Mouse (Mus musculus) stomach, embryonic 14.5 days (tissue): ENCODE data around the gene Resf1. TPM values are rescaled to one million over a fixed set of nuclear protein-coding genes. Genes with fewer than 3 reads are reported as not detected.
"Not testable (repeated sequence)": the region's sequence is repeated elsewhere in the genome, so short reads cannot be mapped to it uniquely, and the experiment has no call there.

Source experiments
- ATAC-seq: fragments of 200-750 bp; cut with Nextera tagmentation; 2 replicates; pipeline ENCODE4 v1.8.0; 2017; ENCODE audit warnings: low read depth, moderate TSS enrichment; ENCODE audit not compliant: insufficient number of reproducible peaks, insufficient read depth, low FRiP score
- H3K27ac ChIP-seq: fragments of 300-500 bp; sonication (generic); 2 replicates; pipeline ENCODE4 v1.5.1; 2014; ENCODE audit warnings: mild to moderate bottlenecking, low read length, moderate library complexity, mixed read lengths
- H3K27me3 ChIP-seq: fragments of 300-500 bp; sonication (generic); 2 replicates; pipeline ENCODE4 v1.6.1; 2014; ENCODE audit warnings: low read length, control low read depth, mixed read lengths; ENCODE audit not compliant: control insufficient read depth, insufficient read depth
- H3K36me3 ChIP-seq: fragments of 300-500 bp; sonication (generic); 2 replicates; pipeline ENCODE4 v1.6.1; 2014; ENCODE audit warnings: mild to moderate bottlenecking, control low read depth, low read length, moderate library complexity, mixed read lengths; ENCODE audit not compliant: control insufficient read depth, insufficient read depth
- H3K4me1 ChIP-seq: fragments of 300-500 bp; sonication (generic); 2 replicates; pipeline ENCODE4 v1.6.1; 2014; ENCODE audit warnings: low read length, control low read depth, mixed read lengths; ENCODE audit not compliant: control insufficient read depth, insufficient read depth
- H3K4me2 ChIP-seq: fragments of 300-500 bp; sonication (generic); replicated peaks from 2 replicates; pipeline ENCODE4 v1.6.1; 2014; ENCODE audit warnings: low read depth, low read length, control low read depth
- H3K4me3 ChIP-seq: fragments of 300-500 bp; sonication (generic); 2 replicates; pipeline ENCODE4 v1.5.1; 2014; ENCODE audit warnings: low read depth, low read length, control low read depth
- H3K9ac ChIP-seq: fragments of 300-500 bp; sonication (generic); replicated peaks from 2 replicates; pipeline ENCODE4 v1.6.1; 2014; ENCODE audit warnings: low read depth, mild to moderate bottlenecking, control low read depth, low read length, moderate library complexity, mixed read lengths
- H3K9me3 ChIP-seq: fragments of 300-500 bp; sonication (generic); 2 replicates; pipeline ENCODE4 v1.6.1; 2016; ENCODE audit warnings: low read depth, low read length, control low read depth; ENCODE audit not compliant: control insufficient read depth
- WGBS: fragments of 180-500 bp; shearing (Covaris S2); extraction: QIAGEN DNeasy Blood & Tissue Kit; methylation state at CpG from one replicate; pipeline ENCODE4 v1.1.7; 2014; 5-methylcytosine and 5-hydroxymethylcytosine counted together
- polyA plus RNA-seq: library from polyadenylated mRNA; unstranded; fragments of >200 nt; fragmentation: Nextera tagmentation; extraction: Ambion mirVana; gene quantifications from 2 replicates; pipeline ENCODE4 v1.2.1, GENCODE M21; 2014

The Resf1 gene
- polyA plus RNA-seq, 1 experiment from 2014 or later = 59.3 TPM

- ATAC-seq = no peak
- WGBS = 93% methylated on average over 6 of the region's 6 CpGs
- Histone ChIP-seq H3K36me3 (peaks cover 58% of the 10 kb centered on the region), H3K9me3 (no peaks in the 10 kb centered on the region; the same call in 1 of the 2 replicates), H3K27ac (no peak overlapping the region), H3K4me2 (no peak overlapping the region), H3K9ac (no peak overlapping the region), H3K27me3 (no peaks in the 10 kb centered on the region), H3K4me3 (no peak overlapping the region), H3K4me1 (no peaks in the 10 kb centered on the region)
Measured at GRCm38 (mm10) chr6:149324242-149324633, 15.0 kb downstream of the Resf1 start.

GRCm38 (mm10) chr6:149329071-149329470 lies 19.9 kb downstream of the Resf1 start:
- no peak for ATAC-seq
- H3K4me3 ChIP-seq = no peak overlapping the region
- no peak overlapping the region for H3K9ac ChIP-seq
- H3K36me3 ChIP-seq = peaks cover 49% of the 10 kb centered on the region
- no peaks in the 10 kb centered on the region for H3K27me3 ChIP-seq
- H3K9me3 ChIP-seq = no peaks in the 10 kb centered on the region
- no peaks in the 10 kb centered on the region for H3K4me1 ChIP-seq
- no peak overlapping the region for H3K4me2 ChIP-seq
- H3K27ac ChIP-seq = no peak overlapping the region
- WGBS = 87% methylated on average over 4 of the region's 4 CpGs

- ATAC-seq = no peak
- whole genome bisulfite sequencing = 75% methylated on average over 1 of the region's 1 CpGs
- Histone ChIP-seq H3K9me3 (no peaks in the 10 kb centered on the region), H3K4me3 (no peak overlapping the region), H3K4me1 (no peaks in the 10 kb centered on the region), H3K9ac (no peak overlapping the region), H3K27ac (no peak overlapping the region), H3K36me3 (peaks cover 53% of the 10 kb centered on the region), H3K27me3 (no peaks in the 10 kb centered on the region), H3K4me2 (no peak overlapping the region)
Measured at GRCm38 (mm10) chr6:149330332-149330731, 21.1 kb downstream of the Resf1 start.

- peaks cover 38% of the 10 kb centered on the region for H3K36me3 ChIP-seq
- no peak overlapping the region for H3K9ac ChIP-seq
Measured at GRCm38 (mm10) chr6:149333036-149333435, 23.8 kb downstream of the Resf1 start.

GRCm38 (mm10) chr6:149337990-149338389 lies 28.8 kb downstream of the Resf1 start:
- peaks cover 20% of the 10 kb centered on the region for H3K36me3 ChIP-seq
- no peaks in the 10 kb centered on the region for H3K4me1 ChIP-seq
- no peak for ATAC-seq
- no peak overlapping the region for H3K4me3 ChIP-seq
- no peak overlapping the region for H3K9ac ChIP-seq
- H3K9me3 ChIP-seq = 0 out of 2 replicates have a peak, but pooled peaks cover 3% of the 10 kb centered on the region
- no peaks in the 10 kb centered on the region for H3K27me3 ChIP-seq
- no peak overlapping the region for H3K4me2 ChIP-seq
- H3K27ac ChIP-seq = no peak overlapping the region

More at GRCm38 (mm10) chr6:149333036-149333435, 23.8 kb downstream of the Resf1 start:
- Histone ChIP-seq H3K27me3 (no peaks in the 10 kb centered on the region), H3K9me3 (no peaks in the 10 kb centered on the region), H3K4me1 (no peaks in the 10 kb centered on the region), H3K4me2 (no peak overlapping the region), H3K4me3 (no peak overlapping the region), H3K27ac (no peak overlapping the region)
- WGBS = 88% methylated on average over 2 of the region's 2 CpGs
- ATAC-seq = no peak

- 0 out of 2 replicates have a peak, but pooled peaks cover 3% of the 10 kb centered on the region for H3K9me3 ChIP-seq
- no peaks in the 10 kb centered on the region for H3K27me3 ChIP-seq
- H3K9ac ChIP-seq = no peak overlapping the region
- H3K4me1 ChIP-seq = no peaks in the 10 kb centered on the region
- H3K4me2 ChIP-seq = no peak overlapping the region
- H3K4me3 ChIP-seq = no peak overlapping the region
- no peak for ATAC-seq
- H3K27ac ChIP-seq = no peak overlapping the region
- 100% methylated on average over 1 of the region's 1 CpGs for WGBS
- H3K36me3 ChIP-seq = peaks cover 16% of the 10 kb centered on the region
Measured at GRCm38 (mm10) chr6:149338622-149339021, 29.4 kb downstream of the Resf1 start.

GRCm38 (mm10) chr6:149343802-149344201 lies 34.6 kb downstream of the Resf1 start:
- no peak overlapping the region for H3K4me2 ChIP-seq
- no peak for ATAC-seq
- WGBS = 58% methylated on average over 2 of the region's 2 CpGs
- H3K27ac ChIP-seq = no peak overlapping the region
- no peak overlapping the region for H3K4me3 ChIP-seq
- no peaks in the 10 kb centered on the region for H3K27me3 ChIP-seq
- no peaks in the 10 kb centered on the region for H3K36me3 ChIP-seq
- H3K9me3 ChIP-seq = 0 out of 2 replicates have a peak, but pooled peaks cover 3% of the 10 kb centered on the region
- no peaks in the 10 kb centered on the region for H3K4me1 ChIP-seq
- no peak overlapping the region for H3K9ac ChIP-seq

- no peak for ATAC-seq
- Histone ChIP-seq H3K4me2 (no peak overlapping the region), H3K4me1 (no peaks in the 10 kb centered on the region), H3K27ac (no peak overlapping the region), H3K36me3 (no peaks in the 10 kb centered on the region), H3K27me3 (no peaks in the 10 kb centered on the region), H3K9me3 (0 out of 2 replicates have a peak, but pooled peaks cover 3% of the 10 kb centered on the region), H3K4me3 (no peak overlapping the region), H3K9ac (no peak overlapping the region)
Measured at GRCm38 (mm10) chr6:149344372-149344771, 35.2 kb downstream of the Resf1 start.

- not testable (repeated sequence) for H3K9ac ChIP-seq, ATAC-seq, H3K4me2 ChIP-seq, H3K27me3 ChIP-seq, H3K4me1 ChIP-seq, H3K27ac ChIP-seq, H3K4me3 ChIP-seq, H3K9me3 ChIP-seq, H3K36me3 ChIP-seq
- 95% methylated on average over 6 of the region's 6 CpGs for WGBS
Measured at GRCm38 (mm10) chr6:149348211-149348610, 39.0 kb downstream of the Resf1 start.
